Mouse (Mus musculus) midbrain, embryonic 13.5 days (tissue): Measurements from ENCODE around the gene Arid4a. TPM values are rescaled to one million over a fixed set of nuclear protein-coding genes. Genes with fewer than 3 reads are reported as not detected.

Experiments used
- ATAC-seq: fragments of 200-750 bp; cut with Nextera tagmentation; 2 replicates; pipeline ENCODE4 v1.8.0; 2017; ENCODE audit warnings: mild to moderate bottlenecking, moderate TSS enrichment, moderate library complexity
- H3K27ac ChIP-seq: fragments of 300-500 bp; sonication (generic); 2 replicates; pipeline ENCODE4 v1.5.1; 2015; ENCODE audit warnings: inconsistent platforms, mild to moderate bottlenecking, moderate library complexity
- H3K27me3 ChIP-seq: fragments of 300-500 bp; sonication (generic); 2 replicates; pipeline ENCODE4 v1.6.1; 2015; ENCODE audit warnings: mild to moderate bottlenecking, inconsistent platforms
- H3K36me3 ChIP-seq: fragments of 300-500 bp; sonication (generic); 2 replicates; pipeline ENCODE4 v1.6.1; 2015; ENCODE audit warnings: mild to moderate bottlenecking, inconsistent platforms
- H3K4me1 ChIP-seq: fragments of 300-500 bp; sonication (generic); replicated peaks from 2 replicates; pipeline ENCODE4 v1.6.1; 2015; ENCODE audit warnings: inconsistent platforms
- H3K4me2 ChIP-seq: fragments of 300-500 bp; sonication (generic); replicated peaks from 2 replicates; pipeline ENCODE4 v1.6.1; 2015; ENCODE audit warnings: moderate library complexity, mild to moderate bottlenecking, inconsistent platforms
- H3K4me3 ChIP-seq: fragments of 300-500 bp; sonication (generic); replicated peaks from 2 replicates; pipeline ENCODE4 v1.5.1; 2015; ENCODE audit warnings: mild to moderate bottlenecking, inconsistent platforms
- H3K9ac ChIP-seq: fragments of 300-500 bp; sonication (generic); replicated peaks from 2 replicates; pipeline ENCODE4 v1.6.1; 2015; ENCODE audit warnings: mild to moderate bottlenecking, inconsistent platforms
- H3K9me3 ChIP-seq: fragments of 300-500 bp; sonication (generic); 2 replicates; pipeline ENCODE4 v1.6.1; 2016; ENCODE audit warnings: mild to moderate bottlenecking, inconsistent platforms
- WGBS: fragments of 180-500 bp; shearing (Covaris S2); methylation state at CpG from one replicate; pipeline ENCODE4 v1.1.7; 2015; 5-methylcytosine and 5-hydroxymethylcytosine counted together
- polyA plus RNA-seq: library from polyadenylated mRNA; unstranded; fragments of >200 nt; fragmentation: Nextera tagmentation; extraction: Ambion mirVana; gene quantifications from 2 replicates; pipeline ENCODE4 v1.2.1, GENCODE M21; 2015

The Arid4a gene
- 46.3 and 46.8 TPM in 2 replicates for polyA plus RNA-seq

DNA sequence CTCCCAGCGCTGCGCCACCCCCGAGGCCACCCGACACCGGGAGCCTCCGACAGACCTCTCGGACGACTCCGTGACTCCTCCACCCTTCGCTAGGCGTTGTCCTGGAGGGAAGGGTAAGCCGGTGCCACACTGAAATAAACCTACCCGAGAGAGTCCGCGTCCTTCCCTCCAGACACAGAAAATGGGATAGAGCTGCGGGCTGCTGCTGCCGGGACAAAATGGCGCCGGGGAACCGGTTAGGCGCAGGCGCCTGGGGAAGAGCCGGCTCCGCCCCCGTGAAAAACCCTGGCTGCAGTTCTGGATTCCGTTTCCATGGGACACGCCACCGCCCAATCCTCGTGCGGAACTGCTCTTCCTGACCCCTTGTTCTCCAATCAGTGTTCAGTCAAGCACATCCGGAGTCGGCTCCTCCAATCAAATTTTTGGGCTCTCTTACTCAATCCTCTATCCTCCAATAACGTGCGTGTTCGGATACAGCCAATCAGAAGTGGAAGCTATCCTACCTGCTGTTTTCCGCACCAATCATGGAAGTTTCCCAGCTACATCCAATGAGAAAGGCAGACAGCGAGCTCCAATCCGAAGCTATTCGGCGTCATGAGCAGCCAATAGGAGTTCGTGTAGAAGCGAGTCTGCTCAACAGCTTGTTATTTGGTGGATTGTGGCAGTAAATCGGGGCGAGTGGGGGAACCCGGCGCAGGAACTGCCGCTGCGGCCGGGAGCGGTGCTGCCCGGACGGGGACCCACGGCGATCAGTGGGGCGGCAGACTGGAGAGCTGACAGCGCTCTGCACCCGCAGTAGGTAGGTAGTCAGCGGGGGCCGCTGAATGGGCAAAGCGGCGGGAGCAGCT, at the start of gene Arid4a:
Gene Arid4a, plus strand, starts transcription at position 628 of the 848 bp plus-strand sequence.
- peaks cover 37% of the 10 kb centered on the region for H3K4me1 ChIP-seq
- H3K9me3 ChIP-seq = no peaks in the 10 kb centered on the region
- no peaks in the 10 kb centered on the region for H3K27me3 ChIP-seq
- H3K27ac ChIP-seq = peak within 1 kb of the TSS; percentile 94
- H3K36me3 ChIP-seq = peaks cover 19% of the 10 kb centered on the region
- peak within 1 kb of the TSS; percentile 78 for H3K9ac ChIP-seq
- H3K4me2 ChIP-seq = peak within 1 kb of the TSS; percentile 81
- WGBS = under 1% methylated on average over 61 of the region's 61 CpGs
- H3K4me3 ChIP-seq = peak within 1 kb of the TSS; percentile 79
- peak; percentile 98 for ATAC-seq

DNA sequence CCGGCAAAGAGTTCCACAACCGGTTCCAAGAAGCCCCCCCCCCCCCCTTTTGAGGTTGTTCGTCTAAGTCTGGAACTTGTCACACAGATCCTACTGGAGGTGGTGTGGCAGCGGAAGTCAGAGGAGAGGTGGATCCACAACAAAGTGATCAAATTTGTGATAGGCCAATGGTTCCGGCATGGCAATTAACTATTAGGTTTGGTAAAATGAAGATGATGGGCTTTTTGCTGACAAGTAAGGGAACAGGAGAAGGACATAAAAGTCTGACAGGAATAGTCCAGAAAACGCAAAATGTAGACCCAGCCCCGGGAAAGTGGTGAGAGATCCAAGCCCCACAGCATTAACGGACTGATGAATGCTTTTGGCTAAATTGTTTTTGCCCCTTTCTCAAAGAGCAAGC, 48.2 kb upstream of the Arid4a start:
- H3K36me3 ChIP-seq = peaks cover 17% of the 10 kb centered on the region
- peaks cover 7% of the 10 kb centered on the region for H3K4me1 ChIP-seq
- peak overlapping the region; percentile 90 for H3K27ac ChIP-seq
- H3K4me2 ChIP-seq = peak overlapping the region; percentile 63
- ATAC-seq = no peak
- WGBS = 52% methylated on average over 8 of the region's 8 CpGs
- no peaks in the 10 kb centered on the region for H3K9me3 ChIP-seq
- H3K9ac ChIP-seq = peak overlapping the region; percentile 79; the same call in 1 of the 2 replicates
- no peaks in the 10 kb centered on the region for H3K27me3 ChIP-seq
- peak overlapping the region; percentile 62 for H3K4me3 ChIP-seq

- no peaks in the 10 kb centered on the region for H3K9me3 ChIP-seq
- peaks cover 12% of the 10 kb centered on the region for H3K36me3 ChIP-seq
- under 1% methylated on average over 35 of the region's 35 CpGs for WGBS
- H3K4me2 ChIP-seq = peak overlapping the region; percentile 63
- peak overlapping the region; percentile 90 for H3K27ac ChIP-seq
- peaks cover 7% of the 10 kb centered on the region for H3K4me1 ChIP-seq
- peak overlapping the region; percentile 79 for H3K9ac ChIP-seq
- peak; percentile 87 for ATAC-seq
- H3K27me3 ChIP-seq = no peaks in the 10 kb centered on the region
- peak overlapping the region; percentile 62 for H3K4me3 ChIP-seq
These were observed 47.5 kb upstream of the Arid4a start for GRCm38 (mm10) chr12:70968141-70968790.

DNA sequence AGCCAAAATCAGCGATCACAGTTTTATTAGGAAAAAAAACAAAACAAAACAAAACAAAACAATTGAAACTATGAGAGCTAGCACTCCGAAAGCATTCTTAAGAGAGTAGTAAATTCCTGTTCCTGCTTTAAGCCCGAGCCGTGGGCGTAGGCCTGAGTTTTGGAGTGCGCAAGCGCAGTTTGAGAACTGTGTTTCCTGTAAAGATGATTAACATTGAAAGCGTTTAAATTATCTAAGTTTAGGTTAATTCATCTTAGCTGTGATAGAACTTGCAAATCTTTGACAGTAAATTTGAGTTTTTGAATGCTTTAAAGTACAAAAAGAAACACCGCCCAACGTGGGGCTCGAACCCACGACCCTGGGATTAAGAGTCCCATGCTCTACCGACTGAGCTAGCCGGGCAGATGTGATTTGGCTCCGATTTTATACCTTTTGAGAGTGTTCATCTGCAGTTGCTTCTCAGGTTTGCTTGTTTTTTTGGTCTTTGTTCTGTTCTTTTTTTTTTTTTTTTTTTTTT, 46.9 kb upstream of the Arid4a start:
- WGBS = 1% methylated on average over 15 of the region's 15 CpGs
- Histone ChIP-seq H3K9me3 (no peaks in the 10 kb centered on the region), H3K4me1 (peaks cover 7% of the 10 kb centered on the region), H3K9ac (peak overlapping the region; percentile 79), H3K27me3 (no peaks in the 10 kb centered on the region), H3K4me3 (peak overlapping the region; percentile 62), H3K4me2 (peak overlapping the region; percentile 63), H3K36me3 (peaks cover 6% of the 10 kb centered on the region), H3K27ac (peak overlapping the region; percentile 90)
- peak; percentile 43; the same call in 1 of the 2 replicates for ATAC-seq

- Histone ChIP-seq H3K27ac (peak overlapping the region; percentile 51; the same call in 1 of the 2 replicates), H3K27me3 (no peaks in the 10 kb centered on the region), H3K4me1 (peaks cover 7% of the 10 kb centered on the region), H3K9me3 (no peaks in the 10 kb centered on the region), H3K36me3 (no peaks in the 10 kb centered on the region), H3K9ac (no peak overlapping the region; the same call in 1 of the 2 replicates), H3K4me2 (peak overlapping the region; percentile 42), H3K4me3 (peak overlapping the region; percentile 35)
- WGBS = 4% methylated on average over 17 of the region's 17 CpGs
- no peak for ATAC-seq
These were observed 46.2 kb upstream of the Arid4a start for GRCm38 (mm10) chr12:70969485-70970184.

GRCm38 (mm10) chr12:70973831-70974230, 42.0 kb upstream of the Arid4a start:
- 94% methylated on average over 4 of the region's 4 CpGs for WGBS
- Histone ChIP-seq H3K27me3 (no peaks in the 10 kb centered on the region), H3K36me3 (peaks cover 5% of the 10 kb centered on the region; the same call in 1 of the 2 replicates), H3K4me1 (peaks cover 14% of the 10 kb centered on the region), H3K9ac (no peak overlapping the region), H3K4me3 (no peak overlapping the region), H3K9me3 (no peaks in the 10 kb centered on the region), H3K4me2 (no peak overlapping the region), H3K27ac (peak overlapping the region; percentile 78; the same call in 1 of the 2 replicates)
- no peak for ATAC-seq

DNA sequence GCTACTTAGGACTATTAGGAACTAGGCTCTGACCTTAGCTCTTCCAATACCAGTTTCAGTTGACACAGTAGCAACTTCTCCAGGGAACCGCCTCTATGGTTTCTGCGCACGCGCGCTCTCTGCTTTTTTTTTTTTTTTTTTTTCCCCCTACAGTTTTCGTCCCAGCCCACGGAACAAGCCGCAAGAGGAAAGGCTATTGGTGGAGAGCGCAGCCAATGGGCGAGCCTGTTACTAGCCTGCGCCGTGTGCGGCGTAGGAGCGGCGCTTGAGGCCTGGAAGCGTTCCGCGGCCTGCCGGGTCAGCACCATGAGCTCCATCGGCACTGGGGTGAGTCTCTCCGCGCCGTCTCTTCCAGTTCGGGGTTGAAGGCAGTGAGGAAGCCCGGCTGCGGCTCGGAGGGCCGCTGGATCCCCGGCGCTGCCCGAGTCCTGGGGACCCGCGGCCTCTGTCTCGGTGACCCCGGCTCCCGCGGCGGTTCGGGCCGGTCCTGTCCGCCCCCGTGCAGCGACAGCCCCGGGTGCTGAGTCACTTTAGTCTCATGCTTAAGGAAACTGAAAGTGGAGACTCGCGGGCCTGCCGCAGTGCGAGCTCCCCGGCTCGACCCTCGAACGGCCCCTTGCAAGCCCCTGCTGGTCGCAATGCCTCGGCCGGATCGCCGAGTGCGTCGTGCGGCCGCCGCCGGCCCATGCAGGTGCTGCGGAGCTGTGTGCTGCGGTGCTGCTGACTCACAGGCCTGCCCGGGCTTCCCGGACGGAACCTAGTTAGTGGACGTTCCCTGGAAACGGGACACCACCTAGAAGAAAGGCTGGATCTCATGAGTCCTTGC, 41.1 kb upstream of the Arid4a start, which contains the start of gene Psma3:
Gene Psma3, plus strand, starts transcription at position 181 of the 826 bp plus-strand sequence.
- Histone ChIP-seq H3K4me1 (peaks cover 14% of the 10 kb centered on the region), H3K27me3 (no peaks in the 10 kb centered on the region), H3K9ac (peak within 1 kb of the TSS; percentile 99), H3K27ac (peak within 1 kb of the TSS; percentile 94), H3K9me3 (no peaks in the 10 kb centered on the region), H3K4me2 (peak within 1 kb of the TSS; percentile 82), H3K4me3 (peak within 1 kb of the TSS; percentile 99), H3K36me3 (peaks cover 13% of the 10 kb centered on the region)
- under 1% methylated on average over 71 of the region's 71 CpGs for WGBS
- ATAC-seq = peak; percentile 100

DNA sequence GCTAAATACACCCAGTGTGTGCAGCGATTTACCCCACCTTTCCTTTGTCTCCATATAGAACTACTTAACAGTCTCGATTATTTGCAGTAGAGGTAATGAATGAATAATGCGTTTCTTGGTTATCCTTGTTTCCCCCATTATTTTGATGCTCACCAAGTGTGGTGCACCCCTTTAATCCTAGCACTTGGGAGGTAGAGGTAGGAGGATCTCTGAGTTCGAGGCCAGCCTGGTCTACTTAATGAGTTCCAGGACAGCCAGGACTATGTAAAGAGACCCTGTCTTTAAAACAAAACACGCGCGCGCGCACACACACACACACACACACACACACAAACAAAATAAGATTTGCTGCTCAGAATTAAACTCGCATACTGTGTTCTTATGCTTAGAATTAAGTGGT, 40.4 kb upstream of the Arid4a start:
- Histone ChIP-seq H3K36me3 (peaks cover 19% of the 10 kb centered on the region), H3K4me1 (peaks cover 14% of the 10 kb centered on the region), H3K4me3 (peak overlapping the region; percentile 99), H3K9ac (peak overlapping the region; percentile 99), H3K27ac (peak overlapping the region; percentile 94), H3K4me2 (peak overlapping the region; percentile 82), H3K9me3 (no peaks in the 10 kb centered on the region), H3K27me3 (no peaks in the 10 kb centered on the region)
- 35% methylated on average over 10 of the region's 10 CpGs for WGBS
- ATAC-seq = no peak

DNA sequence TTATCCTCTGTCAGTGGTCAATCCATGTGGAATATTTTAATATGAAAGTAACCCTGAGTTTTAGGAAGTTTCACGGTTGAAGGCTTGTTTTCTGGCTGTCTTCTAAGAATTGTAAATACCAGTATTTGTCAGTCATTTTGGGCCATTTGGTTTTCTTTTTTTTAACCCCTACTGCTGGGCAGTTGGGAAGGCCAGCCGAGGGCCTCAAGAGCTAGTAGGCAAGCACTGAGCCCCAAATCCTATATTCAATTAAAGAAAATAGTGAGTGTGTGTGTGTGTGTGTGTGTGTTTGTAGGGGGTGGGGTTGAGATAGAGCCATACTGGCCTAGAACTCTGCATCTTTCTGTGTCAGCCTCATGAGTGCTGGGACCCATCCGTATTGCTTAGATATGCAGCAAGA, 39.9 kb upstream of the Arid4a start:
- no peaks in the 10 kb centered on the region for H3K27me3 ChIP-seq
- H3K4me1 ChIP-seq = peaks cover 14% of the 10 kb centered on the region
- 69% methylated on average over 3 of the region's 3 CpGs for WGBS
- H3K4me2 ChIP-seq = peak overlapping the region; percentile 82
- H3K4me3 ChIP-seq = peak overlapping the region; percentile 99
- no peaks in the 10 kb centered on the region for H3K9me3 ChIP-seq
- no peak for ATAC-seq
- H3K36me3 ChIP-seq = peaks cover 23% of the 10 kb centered on the region
- H3K9ac ChIP-seq = peak overlapping the region; percentile 99
- H3K27ac ChIP-seq = no peak overlapping the region

GRCm38 (mm10) chr12:70978345-70978744, 37.4 kb upstream of the Arid4a start:
- Histone ChIP-seq H3K9ac (no peak overlapping the region), H3K36me3 (peaks cover 38% of the 10 kb centered on the region), H3K9me3 (no peaks in the 10 kb centered on the region), H3K27ac (no peak overlapping the region), H3K4me3 (no peak overlapping the region), H3K27me3 (no peaks in the 10 kb centered on the region), H3K4me2 (no peak overlapping the region), H3K4me1 (peaks cover 14% of the 10 kb centered on the region)
- ATAC-seq = no peak
- 92% methylated on average over 7 of the region's 7 CpGs for WGBS
